Mouse (Mus musculus) kidney, adult 2 months (tissue): ENCODE data around the gene Pheta1.

Experiments
- CTCF ChIP-seq: fragments of 200-500 bp; conservative IDR thresholded peaks from 2 replicates; pipeline ENCODE4 v1.5.1; 2011; ENCODE audit warnings: low read depth, mild to moderate bottlenecking, control low read depth, low read length, moderate library complexity, mixed read lengths; ENCODE audit not compliant: insufficient read depth, insufficient read length
- POLR2A ChIP-seq: fragments of 200-500 bp; IDR thresholded peaks from one replicate; pipeline ENCODE4 v1.6.1; 2011; ENCODE audit warnings: low read depth, low read length, control low read depth

DNA sequence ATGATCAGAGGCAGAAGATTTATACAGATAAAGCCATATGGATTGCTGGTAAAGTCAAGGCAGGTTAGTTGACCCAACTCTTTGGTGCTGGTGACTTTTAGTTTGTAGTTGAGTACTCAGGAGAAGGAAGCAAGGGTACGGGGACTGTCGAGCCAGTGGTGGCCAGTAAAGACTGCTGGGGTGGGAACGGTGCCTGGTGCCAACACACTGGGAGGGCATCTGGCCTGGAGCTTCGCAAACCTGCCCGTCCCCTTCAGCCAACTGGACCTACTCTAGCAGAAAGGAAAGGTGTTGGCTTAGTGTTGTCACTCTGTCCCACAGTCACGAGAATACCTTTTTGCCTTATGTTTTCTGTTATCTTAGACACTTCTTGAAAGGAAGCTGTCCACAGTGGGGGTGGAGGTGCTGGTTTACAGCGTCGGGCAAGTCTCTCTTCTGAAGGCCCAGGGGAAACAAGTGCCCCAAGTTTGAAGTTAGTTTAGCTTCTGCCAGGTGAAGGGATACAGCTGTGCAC lies 32.9 kb upstream of the Pheta1 start:
- TF ChIP-seq CTCF, result no peak
- no peak for TF ChIP-seq POLR2A
